Mouse (Mus musculus): Measurements from ENCODE around the gene Sipa1. TPM values are rescaled to one million over a fixed set of nuclear protein-coding genes. Genes with fewer than 3 reads are reported as not detected.

Sipa1 gene
- 17.8 and 23.9 TPM in 2 replicates for polyA plus RNA-seq (2012; rRNA removed)

GRCm38 (mm10) chr19:5662981-5663913 lies at the start of gene Sipa1:
Gene Sipa1, minus strand, starts transcription at chr19:5663707.

GRCm38 (mm10) chr19:5704163-5704800 lies 40.8 kb upstream of the Sipa1 start, which contains the start of gene Kcnk7:
Gene Kcnk7, plus strand, starts transcription at chr19:5704367.

GRCm38 (mm10) chr19:5688200-5689087 lies 24.9 kb upstream of the Sipa1 start, which contains the start of the genes Map3k11 and Pcnx3:
Gene Map3k11, plus strand, starts transcription at chr19:5688742.
Gene Pcnx3, minus strand, starts transcription at chr19:5688908.

DNA sequence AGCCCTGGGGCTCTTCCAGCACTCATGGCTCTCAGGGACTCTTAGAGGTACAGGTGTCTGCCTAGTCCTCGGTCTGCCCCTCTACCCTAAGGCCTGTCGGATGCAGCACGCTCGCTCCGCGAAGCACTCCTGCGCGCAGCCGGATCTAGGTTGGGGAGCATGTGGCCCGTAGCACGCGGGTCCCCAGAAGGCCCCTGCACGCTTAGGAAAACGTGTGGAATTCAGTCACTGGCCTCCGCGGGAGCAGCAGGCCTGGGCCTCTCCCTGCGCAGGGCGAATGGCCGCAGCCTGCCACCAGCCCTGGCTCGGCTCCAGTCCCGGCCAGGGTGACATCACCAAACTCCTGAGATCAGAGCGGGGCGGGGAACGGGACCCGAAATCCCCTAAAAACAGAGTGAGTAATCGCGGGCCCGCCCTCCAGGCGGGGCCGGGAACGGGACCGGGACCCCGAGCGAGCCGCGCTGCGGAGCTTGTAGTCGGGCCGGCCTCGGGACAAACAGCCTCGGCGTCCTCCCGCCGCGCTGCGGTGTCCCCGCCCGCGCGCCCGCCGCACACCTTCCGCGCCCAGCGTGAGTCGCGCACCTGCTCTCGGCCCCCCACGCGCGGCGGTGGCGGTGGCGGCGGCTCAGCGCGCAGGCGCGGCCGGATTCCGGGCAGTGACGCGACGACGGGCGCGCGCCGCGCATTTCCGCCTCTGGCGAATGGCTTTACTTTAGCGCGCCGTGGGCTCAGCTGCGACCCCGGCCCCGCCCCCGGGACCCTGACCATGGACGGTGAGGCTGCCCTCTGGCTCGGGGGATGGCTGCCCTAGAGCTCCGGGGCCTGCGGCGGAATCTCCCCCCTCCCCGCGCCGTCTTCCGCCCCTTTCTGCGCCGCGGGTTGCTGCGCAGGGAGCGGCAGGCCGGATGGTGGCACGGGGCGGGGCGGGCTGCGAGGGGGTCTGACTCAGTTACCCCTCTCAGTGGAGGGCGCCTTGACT lies 26.1 kb downstream of the Sipa1 start, which contains the start of gene Rela:
TSS of gene Rela (plus strand) at position 415 of the 979 bp plus-strand sequence.

DNA sequence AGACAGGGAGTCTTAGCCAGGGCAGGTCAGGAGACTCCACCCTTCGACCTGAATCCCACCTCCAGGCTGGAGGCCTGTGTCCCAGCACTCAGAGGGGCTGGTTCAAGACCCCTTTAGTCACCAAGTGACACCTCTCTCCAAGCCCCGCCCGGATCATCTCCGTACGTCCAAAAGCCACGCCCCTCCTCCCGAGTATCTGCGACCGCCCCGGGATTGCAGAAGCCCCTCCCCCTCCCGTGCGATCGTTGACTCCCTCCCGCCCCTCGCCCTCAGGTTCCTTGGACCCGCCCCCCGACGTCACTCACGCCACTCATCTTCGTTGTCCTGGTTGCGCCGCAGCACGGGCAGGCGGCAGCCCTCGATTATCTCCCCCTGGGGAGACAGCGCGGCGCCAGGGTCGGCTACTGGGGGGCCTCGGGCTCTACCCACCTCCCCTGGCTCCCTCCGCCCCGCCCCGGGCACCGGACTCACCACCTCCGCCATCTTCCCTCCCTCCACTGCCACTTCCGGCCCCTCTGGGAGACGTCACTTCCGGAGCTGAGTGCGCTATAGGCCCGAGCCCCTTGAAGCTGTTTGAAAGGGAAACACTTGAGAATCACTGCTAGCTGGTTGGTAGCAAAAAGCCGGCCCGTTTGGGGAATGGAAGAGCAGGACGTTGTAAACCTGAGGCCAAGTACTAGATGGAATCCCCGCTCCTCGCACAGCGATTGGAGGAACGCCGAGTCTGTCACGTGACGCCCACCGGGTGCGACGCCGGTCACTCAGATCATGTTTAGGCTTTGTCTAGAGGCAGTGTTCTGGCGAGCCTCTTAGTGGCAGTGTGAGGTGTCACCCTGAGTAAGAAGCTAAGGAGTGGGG lies 53.7 kb downstream of the Sipa1 start, which contains the start of gene Kat5:
TSS of gene Kat5 (minus strand) at position 691 of the 858 bp plus-strand sequence.

GRCm38 (mm10) chr19:5601752-5602541 lies 61.6 kb downstream of the Sipa1 start, which contains the start of gene Rnaseh2c:
Gene Rnaseh2c, plus strand, starts transcription at chr19:5601873.

Other genes with a start within 250 kb of the Sipa1 start
- 65.5 and 68.9 TPM in 2 replicates for gene Drap1, start 238.7 kb downstream of the Sipa1 start, polyA plus RNA-seq (2012; rRNA removed)
- 39.1 and 49.8 TPM in 2 replicates for gene AI837181, start 238.6 kb downstream of the Sipa1 start, polyA plus RNA-seq (2012; rRNA removed)
- gene Fosl1, start 216.2 kb downstream of the Sipa1 start, polyA plus RNA-seq (2012; rRNA removed) = 3.9 and 5.8 TPM in 2 replicates
- 4.7 and 7.0 TPM in 2 replicates for gene Ccdc85b, start 205.8 kb downstream of the Sipa1 start, polyA plus RNA-seq (2012; rRNA removed)
- 58.0 and 59.2 TPM in 2 replicates for gene Fibp, start 203.1 kb downstream of the Sipa1 start, polyA plus RNA-seq (2012; rRNA removed)
- gene Ctsw, start 195.2 kb downstream of the Sipa1 start, polyA plus RNA-seq (2012; rRNA removed) = 0.39 and 0.48 TPM in 2 replicates
- 42.2 and 56.1 TPM in 2 replicates for gene Efemp2, start 189.8 kb downstream of the Sipa1 start, polyA plus RNA-seq (2012; rRNA removed)
- gene Mus81, start 175.3 kb downstream of the Sipa1 start, polyA plus RNA-seq (2012; rRNA removed) = 23.4 and 28.0 TPM in 2 replicates
- gene Cfl1, start 173.3 kb downstream of the Sipa1 start, polyA plus RNA-seq (2012; rRNA removed) = 163 and 181 TPM in 2 replicates
- 0.14 TPM in 1 of 2 replicates, not detected in the other for gene 1700020D05Rik, start 159.9 kb downstream of the Sipa1 start, polyA plus RNA-seq (2012; rRNA removed)
- 1.4 and 3.3 TPM in 2 replicates for gene Snx32, start 153.2 kb downstream of the Sipa1 start, polyA plus RNA-seq (2012; rRNA removed)
- gene Ovol1, start 103.1 kb downstream of the Sipa1 start, polyA plus RNA-seq (2012; rRNA removed) = 15.5 and 19.7 TPM in 2 replicates
- 7.9 and 8.8 TPM in 2 replicates for gene Ap5b1, start 95.7 kb downstream of the Sipa1 start, polyA plus RNA-seq (2012; rRNA removed)
- gene Rnaseh2c, start 61.8 kb downstream of the Sipa1 start, polyA plus RNA-seq (2012; rRNA removed) = 33.0 and 50.2 TPM in 2 replicates
- 16.5 and 19.2 TPM in 2 replicates for gene Kat5, start 53.5 kb downstream of the Sipa1 start, polyA plus RNA-seq (2012; rRNA removed)
- 51.2 and 52.1 TPM in 2 replicates for gene Rela, start 26.2 kb downstream of the Sipa1 start, polyA plus RNA-seq (2012; rRNA removed)
- gene Map3k11, start 25.0 kb upstream of the Sipa1 start, polyA plus RNA-seq (2012; rRNA removed) = 39.8 and 46.6 TPM in 2 replicates
- gene Pcnx3, start 25.2 kb upstream of the Sipa1 start, polyA plus RNA-seq (2012; rRNA removed) = 72.3 and 74.8 TPM in 2 replicates
- gene Kcnk7, start 40.7 kb upstream of the Sipa1 start, polyA plus RNA-seq (2012; rRNA removed) = 5.6 and 9.1 TPM in 2 replicates
- gene Ehbp1l1, start 62.6 kb upstream of the Sipa1 start, polyA plus RNA-seq (2012; rRNA removed) = 38.0 and 41.9 TPM in 2 replicates
- 90.2 and 136 TPM in 2 replicates for gene Fam89b, start 65.9 kb upstream of the Sipa1 start, polyA plus RNA-seq (2012; rRNA removed)
- gene Ltbp3, start 77.2 kb upstream of the Sipa1 start, polyA plus RNA-seq (2012; rRNA removed) = 35.8 and 40.4 TPM in 2 replicates
- gene Scyl1, start 107.7 kb upstream of the Sipa1 start, polyA plus RNA-seq (2012; rRNA removed) = 40.1 and 44.5 TPM in 2 replicates
- gene Frmd8, start 211.6 kb upstream of the Sipa1 start, polyA plus RNA-seq (2012; rRNA removed) = 9.3 and 10.0 TPM in 2 replicates
- 9.7 and 9.8 TPM in 2 replicates for gene Slc25a45, start 214.1 kb upstream of the Sipa1 start, polyA plus RNA-seq (2012; rRNA removed)
- 0.19 and 0.25 TPM in 2 replicates for gene Tigd3, start 230.4 kb upstream of the Sipa1 start, polyA plus RNA-seq (2012; rRNA removed)
- gene Dpf2, start 249.3 kb upstream of the Sipa1 start, polyA plus RNA-seq (2012; rRNA removed) = 29.4 and 29.7 TPM in 2 replicates